12 mouse cellular contexts compared by ENCODE assay signal in the genomic region with DNA sequence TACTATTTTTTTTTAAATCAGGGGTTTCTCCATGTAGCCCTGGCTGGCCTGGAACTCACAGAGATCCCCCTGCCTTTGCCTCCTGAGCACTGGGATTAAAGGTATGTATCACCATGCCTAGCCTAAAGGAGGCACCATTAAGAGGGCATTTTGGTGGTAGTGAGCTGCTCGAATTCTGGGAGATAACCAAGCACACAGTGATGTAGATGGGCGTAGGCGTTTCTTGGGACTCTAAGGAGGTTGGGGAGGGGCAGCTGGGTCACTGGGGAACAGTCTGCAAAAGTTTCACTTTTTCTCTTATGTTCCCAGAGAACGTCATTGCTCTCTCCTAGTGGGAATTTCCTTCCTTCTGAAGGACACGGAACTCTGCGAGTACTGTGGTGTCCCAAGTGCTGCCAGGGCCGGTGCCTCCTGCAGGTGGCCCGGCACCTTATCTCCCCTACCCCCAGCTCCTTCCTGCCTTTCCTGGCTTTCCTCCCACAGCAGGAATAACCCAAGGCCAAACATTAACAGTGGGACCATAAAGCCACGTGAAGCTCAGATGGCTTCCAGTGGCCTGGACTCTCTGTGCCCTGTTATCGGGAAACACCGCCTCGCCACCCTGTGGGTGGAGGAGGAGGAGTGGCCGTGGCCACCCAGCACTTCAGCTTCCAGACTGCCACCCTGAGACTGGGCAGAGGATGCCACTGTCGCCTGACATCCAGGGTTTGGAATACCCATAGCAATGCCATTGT. TPM values are rescaled to one million over a fixed set of nuclear protein-coding genes. Genes with fewer than 3 reads are reported as not detected.
DNase-seq lines count a peak whose midpoint lies in the region; ATAC-seq and TF ChIP-seq lines count a peak whose summit lies in the region.
"Had no signal": no experiment of that assay in that cellular context is flagged by ENCODE, and none has a peak within 500 bp of the region (broad histone marks: within the 10 kb centered on the region; RNA-seq: fewer than 3 reads in every experiment).

No protein-coding gene starts in this region.

- H3K4me2 ChIP-seq in intestine, postnatal 0 days (replicated peaks; ENCODE audit: low read depth), result peak overlapping the region; percentile 44
- peak overlapping the region; percentile 26; the same call in 1 of the 2 replicates for H3K4me2 ChIP-seq in liver, postnatal 0 days (ENCODE audit: low read depth, low read length)
- H3K4me2 ChIP-seq: forebrain, embryonic 13.5 days; midbrain, embryonic 15.5 days had no signal

- ATAC-seq in intestine, postnatal 0 days, result peak; percentile 96
- peak; percentile 56; the same call in 1 of the 2 replicates for ATAC-seq in liver, postnatal 0 days
- ATAC-seq: forebrain, embryonic 13.5 days; midbrain, embryonic 15.5 days had no signal

- no peak overlapping the region for H3K9ac ChIP-seq in intestine, postnatal 0 days (ENCODE audit: low read depth, low read length)
- H3K9ac ChIP-seq in liver, postnatal 0 days (replicated peaks), result no peak overlapping the region
- H3K9ac ChIP-seq: forebrain, embryonic 13.5 days; midbrain, embryonic 15.5 days had no signal

- H3K27ac ChIP-seq in intestine, postnatal 0 days (ENCODE audit: low read depth, low read length), result peak overlapping the region; percentile 82
- H3K27ac ChIP-seq in liver, postnatal 0 days (ENCODE audit: low read depth), result no peak overlapping the region
- H3K27ac ChIP-seq: forebrain, embryonic 13.5 days; midbrain, embryonic 15.5 days had no signal

- no peaks in the 10 kb centered on the region for H3K36me3 ChIP-seq in intestine, postnatal 0 days (ENCODE audit: control insufficient read depth, insufficient read depth)
- no peaks in the 10 kb centered on the region for H3K36me3 ChIP-seq in liver, postnatal 0 days (replicated peaks; ENCODE audit: insufficient read depth, low read length)
- H3K36me3 ChIP-seq: midbrain, embryonic 15.5 days had no signal

- H3K4me3 ChIP-seq in intestine, postnatal 0 days (ENCODE audit: low read depth, low read length), result no peak overlapping the region
- no peak overlapping the region for H3K4me3 ChIP-seq in liver, postnatal 0 days (ENCODE audit: low read depth, low read length)
- H3K4me3 ChIP-seq: forebrain, embryonic 13.5 days; midbrain, embryonic 15.5 days had no signal

- no peak for TF ChIP-seq EP300 in liver, postnatal 0 days (IDR thresholded peaks at IDR 0.05; ENCODE audit: low read depth)

- peak; percentile 52 for TF ChIP-seq CTCF in intestine, postnatal 0 days (IDR thresholded peaks at IDR 0.05; ENCODE audit: low read depth)
- TF ChIP-seq CTCF in liver, postnatal 0 days (IDR thresholded peaks at IDR 0.05; ENCODE audit: low read depth), result no peak

- H3K9me3 ChIP-seq in intestine, postnatal 0 days (ENCODE audit: control insufficient read depth), result no peaks in the 10 kb centered on the region
- no peaks in the 10 kb centered on the region for H3K9me3 ChIP-seq in liver, postnatal 0 days (ENCODE audit: low read length)
- H3K9me3 ChIP-seq: forebrain, embryonic 13.5 days; midbrain, embryonic 15.5 days had no signal

- no peaks in the 10 kb centered on the region for H3K27me3 ChIP-seq in intestine, postnatal 0 days (replicated peaks; ENCODE audit: control insufficient read depth, insufficient read depth, low read length)
- H3K27me3 ChIP-seq in liver, postnatal 0 days (ENCODE audit: insufficient read depth, low read length), result no peaks in the 10 kb centered on the region
- H3K27me3 ChIP-seq: forebrain, embryonic 13.5 days; midbrain, embryonic 15.5 days had no signal

- peak; percentile 28 for DNase-seq in ovary, postnatal 36 days (ENCODE audit: low spot score)
- no peak for DNase-seq in ovary, postnatal 14 days (ENCODE audit: low spot score)
- peak; percentile 70 for DNase-seq in kidney, postnatal 14 days
- no peak for DNase-seq in liver, postnatal 0 days
- no peak for DNase-seq in layer of hippocampus, adult 9-10 months (ENCODE audit: low spot score)
- DNase-seq in layer of hippocampus, adult 11-12 months (ENCODE audit: low spot score), result no peak
- DNase-seq: cerebellum, adult 11 months; lung, adult 18-20 months; thymus, postnatal 14 days had no signal

- WGBS in intestine, postnatal 0 days, result 32% methylated on average over 14 of the region's 14 CpGs
- 42% methylated on average over 14 of the region's 14 CpGs for WGBS in liver, postnatal 0 days (ENCODE audit: insufficient replicate concordance)

- no peaks in the 10 kb centered on the region for H3K4me1 ChIP-seq in intestine, postnatal 0 days (replicated peaks; ENCODE audit: control insufficient read depth, insufficient read depth, low read length)
- no peaks in the 10 kb centered on the region for H3K4me1 ChIP-seq in liver, postnatal 0 days (ENCODE audit: insufficient read depth)
- H3K4me1 ChIP-seq: forebrain, embryonic 13.5 days; midbrain, embryonic 15.5 days had no signal

RNA-seq across cellular contexts. Expression of a gene that starts 34.4 kb away (rescaled TPM):
- polyA plus RNA-seq in intestine, postnatal 0 days (2015; fragmentation: Nextera tagmentation; extraction: Ambion mirVana), result 253 and 260 TPM in 2 replicates
- polyA plus RNA-seq in liver, postnatal 0 days (2015; fragmentation: Nextera tagmentation; extraction: Ambion mirVana), result 125 and 133 TPM in 2 replicates

RNA-seq across cellular contexts. Expression of a gene that starts 51.0 kb away (rescaled TPM):
- 158 and 164 TPM in 2 replicates for polyA plus RNA-seq in intestine, postnatal 0 days (2015; fragmentation: Nextera tagmentation; extraction: Ambion mirVana)
- polyA plus RNA-seq in liver, postnatal 0 days (2015; fragmentation: Nextera tagmentation; extraction: Ambion mirVana), result 0.08 TPM in 1 of 2 replicates, not detected in the other

Comparison
In these comparisons a context has a peak if more than half of its experiments do, and no peak if none do; other contexts are left out.
1. DNase-seq: peak in ovary, postnatal 36 days (single experiment) and kidney, postnatal 14 days (single experiment); none in ovary, postnatal 14 days (single experiment), liver, postnatal 0 days (single experiment), layer of hippocampus, adult 9-10 months (single experiment) and layer of hippocampus, adult 11-12 months (single experiment).
2. RNA of a gene that starts 51.0 kb away (polyA plus RNA-seq): 158 to 164 TPM in intestine, postnatal 0 days; 0.08 TPM in liver, postnatal 0 days; every median in the first group is over 100 times any median in the second.